Mouse (Mus musculus): ENCODE data around the gene Canx.

The Canx gene

GRCm38 (mm10) chr11:50275568-50276151, 49.8 kb downstream of the Canx start:
- no peak for DNase-seq (ENCODE audit: low spot score)

- no peak for DNase-seq (ENCODE audit: low spot score)
Measured at GRCm38 (mm10) chr11:50275077-50275476, 50.4 kb downstream of the Canx start.

GRCm38 (mm10) chr11:50272819-50273218, 52.7 kb downstream of the Canx start:
- DNase-seq (ENCODE audit: low spot score) = no peak

- no peak for DNase-seq (ENCODE audit: low spot score)
Measured at GRCm38 (mm10) chr11:50269885-50270284, 55.6 kb downstream of the Canx start.

- DNase-seq (ENCODE audit: low spot score) = no peak
Measured at GRCm38 (mm10) chr11:50269163-50269562, 56.3 kb downstream of the Canx start.

GRCm38 (mm10) chr11:50266997-50267396, 58.5 kb downstream of the Canx start:
- no peak for DNase-seq (ENCODE audit: low spot score)

GRCm38 (mm10) chr11:50265931-50266330, 59.5 kb downstream of the Canx start:
- no peak for DNase-seq (ENCODE audit: low spot score)

GRCm38 (mm10) chr11:50263198-50263597, 62.3 kb downstream of the Canx start:
- DNase-seq (ENCODE audit: low spot score) = no peak

- DNase-seq (ENCODE audit: low spot score) = no peak
Measured at GRCm38 (mm10) chr11:50262020-50262419, 63.5 kb downstream of the Canx start.

GRCm38 (mm10) chr11:50258310-50258709, 67.2 kb downstream of the Canx start:
- no peak for DNase-seq (ENCODE audit: low spot score)

GRCm38 (mm10) chr11:50256615-50257014, 68.9 kb downstream of the Canx start:
- no peak for DNase-seq (ENCODE audit: low spot score)

GRCm38 (mm10) chr11:50254010-50254580, 71.4 kb downstream of the Canx start:
- DNase-seq (ENCODE audit: low spot score) = no peak

- no peak for DNase-seq (ENCODE audit: low spot score)
Measured at GRCm38 (mm10) chr11:50253393-50253792, 72.1 kb downstream of the Canx start.

GRCm38 (mm10) chr11:50252684-50253265, 72.7 kb downstream of the Canx start:
- DNase-seq (ENCODE audit: low spot score) = no peak

- DNase-seq (ENCODE audit: low spot score) = no peak
Measured at GRCm38 (mm10) chr11:50252166-50252565, 73.3 kb downstream of the Canx start.

GRCm38 (mm10) chr11:50248473-50249171, 76.9 kb downstream of the Canx start:
- DNase-seq (ENCODE audit: low spot score) = no peak

- no peak for DNase-seq (ENCODE audit: low spot score)
Measured at GRCm38 (mm10) chr11:50245269-50245668, 80.2 kb downstream of the Canx start.

Measured in urinary bladder, postnatal 25 days (tissue).